Mouse (Mus musculus) brain, adult 10 weeks (tissue): ENCODE results near the gene Ndufc1. TPM values are rescaled to one million over a fixed set of nuclear protein-coding genes. Genes with fewer than 3 reads are reported as not detected.

Experiments used
- polyA plus RNA-seq: library from polyadenylated mRNA; stranded (reverse); fragments of 350-450 nt; fragmentation: Illumina TruSeq; extraction: RNeasy Lipid Tissue Mini Kit (QIAGEN cat#74804); gene quantifications from one replicate; pipeline ENCODE4 v1.2.3, GENCODE M21; 2015; ENCODE audit warnings: low read depth, low replicate concordance

Ndufc1 gene
- polyA plus RNA-seq: 441 TPM

GRCm38 (mm10) chr3:51408561-51409183 lies at the start of gene Ndufc1:
TSS of gene Ndufc1 (minus strand) at chr3:51408988.

GRCm38 (mm10) chr3:51415098-51416072 lies 6.6 kb upstream of the Ndufc1 start, which contains the start of gene Naa15:
TSS of gene Naa15 (plus strand) at chr3:51415148.

DNA sequence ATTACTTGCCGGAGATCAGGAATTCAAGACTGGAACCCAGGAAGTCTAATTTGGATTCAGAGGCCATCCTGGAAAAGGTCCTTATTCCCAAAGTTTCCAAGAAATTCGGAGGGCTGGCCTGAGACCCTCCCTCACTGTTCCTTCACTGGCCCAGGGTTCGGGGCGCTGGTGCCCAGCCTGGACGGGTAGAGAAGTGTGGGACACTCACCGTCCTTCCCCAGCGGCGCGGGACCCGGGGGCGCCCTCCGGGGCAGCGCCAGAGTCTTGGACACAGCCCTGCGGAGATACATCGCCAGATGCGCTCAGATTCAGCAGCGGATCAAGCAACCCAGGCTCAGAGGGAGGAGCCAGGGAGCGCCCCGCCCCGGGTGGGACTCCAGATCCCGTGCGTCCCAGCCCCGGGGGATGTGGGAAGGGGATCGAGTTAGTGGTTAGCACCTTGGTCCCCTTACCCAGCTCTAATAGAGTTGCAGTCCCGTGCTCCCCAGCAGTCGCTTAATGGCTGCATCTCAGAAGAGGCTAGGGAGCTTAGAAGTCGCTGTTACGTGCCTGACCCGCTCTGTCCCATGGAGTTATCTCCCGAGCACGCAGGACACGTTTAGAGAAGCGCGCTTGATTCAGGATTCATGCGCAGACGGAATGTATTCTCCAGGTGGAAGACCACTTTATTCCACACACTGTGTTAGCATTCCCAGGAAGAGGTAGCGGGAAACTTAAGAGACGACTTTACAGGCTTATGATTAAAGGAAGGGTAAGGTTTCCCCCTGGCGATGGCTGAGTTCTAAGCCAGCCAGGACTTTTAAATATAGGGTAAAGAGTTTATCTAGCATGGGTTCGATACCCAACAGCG lies 12.3 kb downstream of the Ndufc1 start, which contains the start of gene Mgarp:
Mgarp (minus strand) TSS at position 520 of the 850 bp plus-strand sequence.

Other genes starting within 250 kb of the Ndufc1 start
- gene Noct, start 184.5 kb downstream of the Ndufc1 start, polyA plus RNA-seq: 36.0 TPM
- 24.2 TPM for gene Elf2, start 68.3 kb downstream of the Ndufc1 start, polyA plus RNA-seq
- 0.39 TPM for gene Mgarp, start 12.2 kb downstream of the Ndufc1 start, polyA plus RNA-seq
- gene Naa15, start 6.2 kb upstream of the Ndufc1 start, polyA plus RNA-seq: 28.6 TPM
- gene Rab33b, start 74.9 kb upstream of the Ndufc1 start, polyA plus RNA-seq: 25.4 TPM
- gene Setd7, start 151.9 kb upstream of the Ndufc1 start, polyA plus RNA-seq: 70.1 TPM